Mouse (Mus musculus) intestine, postnatal 0 days (tissue): Measurements from ENCODE around the gene Tlcd2. TPM values are rescaled to one million over a fixed set of nuclear protein-coding genes. Genes with fewer than 3 reads are reported as not detected.

Experiments
- ATAC-seq: fragments of 200-750 bp; cut with Nextera tagmentation; 2 replicates; pipeline ENCODE4 v1.8.0; 2017; ENCODE audit warnings: mild to moderate bottlenecking, moderate TSS enrichment, moderate library complexity
- H3K27ac ChIP-seq: fragments of 300-500 bp; sonication (generic); 2 replicates; pipeline ENCODE4 v1.5.1; 2014; ENCODE audit warnings: mild to moderate bottlenecking, low read depth, low read length, moderate library complexity
- H3K27me3 ChIP-seq: fragments of 300-500 bp; sonication (generic); replicated peaks from 2 replicates; pipeline ENCODE4 v1.6.1; 2014; ENCODE audit warnings: low read length, mixed read lengths; ENCODE audit not compliant: control insufficient read depth, insufficient read depth
- H3K36me3 ChIP-seq: fragments of 300-500 bp; sonication (generic); 2 replicates; pipeline ENCODE4 v1.6.1; 2014; ENCODE audit warnings: mild to moderate bottlenecking, moderate library complexity; ENCODE audit not compliant: control insufficient read depth, insufficient read depth
- H3K4me1 ChIP-seq: fragments of 300-500 bp; sonication (generic); replicated peaks from 2 replicates; pipeline ENCODE4 v1.6.1; 2014; ENCODE audit warnings: antibody characterized with exemption, low read length, mixed read lengths; ENCODE audit not compliant: control insufficient read depth, insufficient read depth
- H3K4me2 ChIP-seq: fragments of 300-500 bp; sonication (generic); replicated peaks from 2 replicates; pipeline ENCODE4 v1.6.1; 2014; ENCODE audit warnings: low read depth, mild to moderate bottlenecking, moderate library complexity
- H3K4me3 ChIP-seq: fragments of 300-500 bp; sonication (generic); 2 replicates; pipeline ENCODE4 v1.5.1; 2014; ENCODE audit warnings: low read depth, low read length
- H3K9ac ChIP-seq: fragments of 300-500 bp; sonication (generic); 2 replicates; pipeline ENCODE4 v1.6.1; 2014; ENCODE audit warnings: mild to moderate bottlenecking, low read depth, low read length
- H3K9me3 ChIP-seq: fragments of 300-500 bp; sonication (generic); 2 replicates; pipeline ENCODE4 v1.6.1; 2016; ENCODE audit warnings: mixed run types; ENCODE audit not compliant: control insufficient read depth
- CTCF ChIP-seq: sonication (generic); IDR thresholded peaks from 2 replicates; pipeline ENCODE4 v1.5.1; 2016; ENCODE audit warnings: low read depth, mild to moderate bottlenecking, control low read depth, antibody characterized with exemption, moderate library complexity
- WGBS: fragments of 180-500 bp; shearing (Covaris S2); extraction: QIAGEN DNeasy Blood & Tissue Kit; methylation state at CpG from one replicate; pipeline ENCODE4 v1.1.7; 2014; 5-methylcytosine and 5-hydroxymethylcytosine counted together
- polyA plus RNA-seq: library from polyadenylated mRNA; unstranded; fragments of >200 nt; fragmentation: Nextera tagmentation; extraction: Ambion mirVana; gene quantifications from 2 replicates; pipeline ENCODE4 v1.2.1, GENCODE M21; 2015

Gene Tlcd2
- polyA plus RNA-seq: 52.7 and 53.9 TPM in 2 replicates

DNA sequence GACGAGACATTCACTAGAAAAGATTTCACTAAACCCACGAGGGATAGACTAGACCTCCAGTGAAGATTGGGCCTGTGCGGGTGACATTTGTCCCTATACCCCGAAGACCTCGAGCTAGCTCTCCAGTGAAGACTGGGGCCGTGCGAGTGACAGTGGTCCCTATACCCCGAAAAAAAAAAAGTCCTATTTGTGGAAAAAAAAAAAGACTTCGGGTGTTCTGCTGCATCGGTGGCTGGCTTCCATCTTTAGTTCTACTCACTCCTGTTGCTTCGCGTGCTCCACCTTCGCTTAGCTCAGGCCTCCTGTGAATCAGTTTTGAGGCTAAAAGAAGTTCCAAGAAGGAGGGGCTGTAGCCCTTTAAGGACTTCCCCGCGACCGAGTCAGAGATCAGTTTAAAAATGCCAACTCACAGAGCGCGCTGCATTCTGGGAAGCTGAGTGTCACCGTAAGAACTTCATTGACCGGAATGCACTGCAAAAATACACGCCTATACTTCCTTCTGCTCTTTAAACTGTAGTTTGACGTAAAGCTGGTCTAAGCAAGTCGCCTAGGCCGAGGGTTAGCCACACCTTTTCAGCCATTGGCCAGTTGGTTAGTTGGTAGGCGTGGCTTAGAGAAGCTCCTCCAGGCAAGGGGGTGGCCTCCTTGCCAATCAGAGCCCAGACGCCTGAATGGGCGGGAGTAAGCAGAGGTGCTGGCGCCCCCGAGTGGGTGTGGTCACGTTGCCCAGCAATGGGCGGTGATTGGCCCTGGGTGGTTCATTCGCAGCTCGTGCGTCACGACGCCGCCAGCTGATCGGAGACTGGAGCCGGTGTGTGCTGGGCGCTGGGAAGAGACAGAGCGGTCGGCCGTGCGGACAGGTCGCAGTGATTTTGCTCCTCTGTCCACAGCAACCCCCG is at the start of gene Tlcd2:
TSS of gene Tlcd2 (plus strand) at position 872 of the 899 bp plus-strand sequence.
- under 1% methylated on average over 46 of the region's 46 CpGs for WGBS

DNA sequence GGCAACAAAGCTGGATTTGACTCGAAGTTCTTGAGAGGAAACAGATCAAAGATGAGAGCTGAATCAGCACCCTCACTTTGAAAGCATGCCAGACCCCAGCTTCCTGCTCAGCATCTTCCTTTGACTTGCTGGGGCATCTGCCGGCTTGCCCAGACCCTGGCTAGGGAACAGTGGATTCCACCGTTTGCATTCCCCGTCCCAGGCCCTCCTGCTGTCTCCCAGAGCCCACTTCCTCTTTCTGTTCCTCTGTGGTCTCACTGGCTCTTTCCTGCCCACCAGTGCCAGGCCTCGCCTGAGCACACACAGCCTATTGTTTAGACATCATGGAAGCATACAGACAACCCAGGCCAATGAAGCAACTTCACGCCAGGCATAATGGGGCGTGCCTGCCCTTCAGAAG is 46.4 kb upstream of the Tlcd2 start:
- no peak overlapping the region for H3K27ac ChIP-seq
- H3K4me1 ChIP-seq: no peaks in the 10 kb centered on the region
- no peak overlapping the region for H3K9ac ChIP-seq
- no peak overlapping the region for H3K4me3 ChIP-seq
- H3K36me3 ChIP-seq: no peaks in the 10 kb centered on the region
- H3K4me2 ChIP-seq: no peak overlapping the region
- ATAC-seq: no peak
- no peak for TF ChIP-seq CTCF
- H3K27me3 ChIP-seq: no peaks in the 10 kb centered on the region
- WGBS: 43% methylated on average over 7 of the region's 7 CpGs
- H3K9me3 ChIP-seq: no peaks in the 10 kb centered on the region

More for the DNA sequence above, at the start of gene Tlcd2:
- H3K36me3 ChIP-seq: peaks cover 19% of the 10 kb centered on the region
- 0 out of 2 replicates have a peak, but pooled peaks cover 10% of the 10 kb centered on the region for H3K4me1 ChIP-seq
- H3K4me2 ChIP-seq: peak within 1 kb of the TSS; percentile 91
- H3K9me3 ChIP-seq: no peaks in the 10 kb centered on the region
- peak within 1 kb of the TSS; percentile 97 for H3K27ac ChIP-seq
- peak; percentile 27; the same call in 1 of the 2 replicates for TF ChIP-seq CTCF
- H3K27me3 ChIP-seq: no peaks in the 10 kb centered on the region
- peak within 1 kb of the TSS; percentile 92 for H3K9ac ChIP-seq
- peak within 1 kb of the TSS; percentile 87 for H3K4me3 ChIP-seq
- peak; percentile 84 for ATAC-seq

DNA sequence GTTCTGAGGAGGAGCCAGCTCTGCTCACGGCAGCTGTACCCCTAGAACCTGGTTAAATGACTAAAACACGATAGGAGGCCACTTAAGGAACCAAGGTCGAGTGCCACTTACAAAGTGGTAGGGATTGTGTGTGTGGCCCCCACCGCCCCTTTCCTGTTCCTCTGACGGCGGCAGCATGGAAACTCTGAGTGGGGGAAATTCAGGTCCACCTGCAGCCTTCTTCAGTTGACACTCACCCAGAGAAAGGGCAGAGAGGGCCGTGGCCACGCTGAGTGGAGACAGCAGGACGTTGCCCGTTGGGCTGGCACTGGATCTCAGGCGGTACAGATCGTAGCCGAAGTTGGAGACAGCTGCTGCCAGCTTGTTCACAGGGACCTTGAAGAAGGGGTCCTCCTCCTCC is 45.5 kb upstream of the Tlcd2 start:
- H3K9me3 ChIP-seq: no peaks in the 10 kb centered on the region
- no peak for ATAC-seq
- TF ChIP-seq CTCF: no peak
- H3K27ac ChIP-seq: no peak overlapping the region
- no peaks in the 10 kb centered on the region for H3K27me3 ChIP-seq
- H3K4me3 ChIP-seq: no peak overlapping the region
- H3K9ac ChIP-seq: no peak overlapping the region
- 84% methylated on average over 13 of the region's 13 CpGs for WGBS
- no peak overlapping the region for H3K4me2 ChIP-seq
- H3K4me1 ChIP-seq: no peaks in the 10 kb centered on the region
- H3K36me3 ChIP-seq: no peaks in the 10 kb centered on the region

DNA sequence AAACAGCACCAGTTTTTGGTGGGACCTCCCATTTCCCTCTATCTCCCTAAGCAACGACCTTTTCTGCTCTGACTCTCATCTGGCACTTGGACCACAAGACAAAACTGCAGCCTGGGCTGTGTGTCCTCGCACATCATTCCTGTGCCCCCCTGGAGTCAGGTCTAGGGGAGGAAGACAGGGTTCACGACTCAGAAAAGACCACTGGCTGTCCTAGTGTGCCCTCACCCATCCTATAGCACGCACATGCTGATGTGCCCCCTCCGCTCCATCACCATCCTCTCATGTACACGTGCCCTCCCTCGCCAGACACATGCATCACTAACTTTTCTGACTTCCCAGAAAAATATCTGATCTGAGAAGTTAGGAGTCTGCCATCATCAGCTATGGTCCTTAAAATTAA is 41.5 kb upstream of the Tlcd2 start:
- no peak for ATAC-seq
- Histone ChIP-seq H3K9me3 (no peaks in the 10 kb centered on the region), H3K9ac (no peak overlapping the region), H3K27me3 (no peaks in the 10 kb centered on the region), H3K27ac (no peak overlapping the region), H3K4me1 (no peaks in the 10 kb centered on the region), H3K36me3 (no peaks in the 10 kb centered on the region), H3K4me2 (no peak overlapping the region), H3K4me3 (no peak overlapping the region)
- TF ChIP-seq CTCF: no peak
- 79% methylated on average over 7 of the region's 7 CpGs for WGBS

DNA sequence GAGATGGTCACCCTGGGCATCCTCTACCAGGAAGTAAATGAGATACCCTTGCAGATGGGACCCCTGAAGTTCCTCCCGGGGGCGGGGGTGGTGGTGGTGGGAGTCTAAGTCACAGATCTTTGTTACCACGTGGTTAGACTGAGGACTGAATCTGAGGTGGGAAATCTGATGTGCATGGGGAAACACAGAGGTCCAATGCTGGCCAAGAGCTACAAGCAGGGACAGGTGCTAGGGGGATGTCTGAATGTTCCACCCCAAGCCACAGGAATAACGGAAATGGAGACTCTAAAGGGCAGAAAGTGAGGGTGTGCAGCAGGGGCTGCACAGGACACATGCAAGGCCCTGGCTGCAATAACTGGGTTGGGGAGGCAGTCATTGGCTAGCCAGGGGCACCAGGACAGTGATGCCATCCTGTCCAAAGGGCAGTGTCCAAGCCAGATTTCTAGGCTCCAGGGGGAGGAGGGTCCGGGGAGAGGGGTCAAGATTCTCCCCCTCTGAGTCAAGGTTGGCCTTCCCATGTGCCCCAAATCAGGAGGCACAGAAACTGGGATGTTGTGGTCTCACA is 40.6 kb upstream of the Tlcd2 start:
- H3K36me3 ChIP-seq: no peaks in the 10 kb centered on the region
- no peak overlapping the region for H3K4me2 ChIP-seq
- ATAC-seq: no peak
- no peaks in the 10 kb centered on the region for H3K27me3 ChIP-seq
- no peak overlapping the region for H3K9ac ChIP-seq
- no peak overlapping the region for H3K4me3 ChIP-seq
- no peaks in the 10 kb centered on the region for H3K4me1 ChIP-seq
- TF ChIP-seq CTCF: no peak
- no peaks in the 10 kb centered on the region for H3K9me3 ChIP-seq
- no peak overlapping the region for H3K27ac ChIP-seq
- WGBS: 70% methylated on average over 5 of the region's 5 CpGs

DNA sequence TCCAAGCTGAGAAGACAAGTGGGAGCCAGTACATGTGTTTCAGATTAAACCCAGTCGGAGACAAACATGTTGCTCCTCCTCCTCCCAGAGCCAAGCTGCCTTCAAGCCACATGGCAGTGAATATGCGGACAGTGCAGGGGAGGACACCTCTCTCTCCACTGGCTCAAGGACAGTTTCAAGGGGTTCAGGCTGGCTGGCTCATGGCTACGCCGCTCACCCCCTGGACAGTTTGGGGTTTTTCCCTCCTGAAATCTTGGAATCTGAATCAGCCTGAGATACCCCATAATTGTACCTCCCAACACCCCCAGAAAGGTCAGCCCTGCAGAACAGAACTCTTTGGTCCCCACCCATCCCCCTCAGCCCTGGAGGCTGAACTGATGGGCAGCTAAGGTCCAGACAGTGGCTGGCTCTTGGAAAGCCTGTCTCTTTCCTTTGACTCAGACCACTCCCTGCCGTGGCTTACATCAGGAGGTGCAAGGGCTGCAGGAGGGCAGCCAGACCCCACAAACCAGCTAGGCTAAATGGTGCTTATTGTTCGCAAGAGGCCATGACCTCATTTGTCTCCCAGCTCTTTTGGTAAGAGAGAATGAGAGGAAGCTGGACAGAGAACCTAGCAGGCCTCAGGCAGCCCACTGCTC is 40.0 kb upstream of the Tlcd2 start:
- WGBS: 65% methylated on average over 6 of the region's 6 CpGs
- H3K27ac ChIP-seq: no peak overlapping the region
- H3K27me3 ChIP-seq: no peaks in the 10 kb centered on the region
- no peak overlapping the region for H3K4me3 ChIP-seq
- no peak overlapping the region for H3K9ac ChIP-seq
- peak overlapping the region; percentile 40; the same call in 1 of the 2 replicates for H3K4me2 ChIP-seq
- no peak for ATAC-seq
- H3K4me1 ChIP-seq: no peaks in the 10 kb centered on the region
- H3K9me3 ChIP-seq: no peaks in the 10 kb centered on the region
- no peak for TF ChIP-seq CTCF
- no peaks in the 10 kb centered on the region for H3K36me3 ChIP-seq
